Mouse (Mus musculus) hindbrain, embryonic 14.5 days (tissue): ENCODE data around the gene Nmt2. TPM values are rescaled to one million over a fixed set of nuclear protein-coding genes. Genes with fewer than 3 reads are reported as not detected.
A peak's percentile ranks its signal among the peaks of the same experiment; 100 is the strongest.

Source experiments
- ATAC-seq: fragments of 200-750 bp; cut with Nextera tagmentation; 2 replicates; pipeline ENCODE4 v1.8.0; 2017; ENCODE audit warnings: moderate number of reproducible peaks, mild to moderate bottlenecking, moderate TSS enrichment, moderate library complexity; ENCODE audit not compliant: low FRiP score
- DNase-seq: peaks from one replicate; pipeline ENCODE4 v3.0.0-alpha.2; 2015; ENCODE audit warnings: low spot score
- H3K27ac ChIP-seq: fragments of 300-500 bp; sonication (generic); 2 replicates; pipeline ENCODE4 v1.5.1; 2014; ENCODE audit warnings: mild to moderate bottlenecking, moderate library complexity
- H3K27me3 ChIP-seq: fragments of 300-500 bp; sonication (generic); 2 replicates; pipeline ENCODE4 v1.6.1; 2014; ENCODE audit warnings: mild to moderate bottlenecking, low read length, mixed read lengths; ENCODE audit not compliant: control insufficient read depth, insufficient read depth
- H3K36me3 ChIP-seq: fragments of 300-500 bp; sonication (generic); replicated peaks from 2 replicates; pipeline ENCODE4 v1.6.1; 2014; ENCODE audit not compliant: control insufficient read depth, insufficient read depth
- H3K4me1 ChIP-seq: fragments of 300-500 bp; sonication (generic); replicated peaks from 2 replicates; pipeline ENCODE4 v1.6.1; 2014; ENCODE audit warnings: antibody characterized with exemption, low read length, mixed read lengths; ENCODE audit not compliant: control insufficient read depth, insufficient read depth
- H3K4me2 ChIP-seq: fragments of 300-500 bp; sonication (generic); replicated peaks from 2 replicates; pipeline ENCODE4 v1.6.1; 2014; ENCODE audit warnings: mild to moderate bottlenecking, moderate library complexity
- H3K4me3 ChIP-seq: fragments of 300-500 bp; sonication (generic); replicated peaks from 2 replicates; pipeline ENCODE4 v1.5.1; 2014; ENCODE audit warnings: mild to moderate bottlenecking, low read length
- H3K9ac ChIP-seq: fragments of 300-500 bp; sonication (generic); 2 replicates; pipeline ENCODE4 v1.6.1; 2014
- H3K9me3 ChIP-seq: fragments of 300-500 bp; sonication (generic); 2 replicates; pipeline ENCODE4 v1.6.1; 2016; ENCODE audit warnings: low read length; ENCODE audit not compliant: control insufficient read depth
- WGBS: fragments of 180-500 bp; shearing (Covaris S2); extraction: QIAGEN DNeasy Blood & Tissue Kit; methylation state at CpG from one replicate; pipeline ENCODE4 v1.1.7; 2014; 5-methylcytosine and 5-hydroxymethylcytosine counted together
- polyA plus RNA-seq: library from polyadenylated mRNA; unstranded; fragments of >200 nt; fragmentation: Nextera tagmentation; extraction: Ambion mirVana; gene quantifications from 2 replicates; pipeline ENCODE4 v1.2.1, GENCODE M21; 2014

Nmt2 gene
- polyA plus RNA-seq, 1 experiment from 2014 or later = 103 TPM

DNA sequence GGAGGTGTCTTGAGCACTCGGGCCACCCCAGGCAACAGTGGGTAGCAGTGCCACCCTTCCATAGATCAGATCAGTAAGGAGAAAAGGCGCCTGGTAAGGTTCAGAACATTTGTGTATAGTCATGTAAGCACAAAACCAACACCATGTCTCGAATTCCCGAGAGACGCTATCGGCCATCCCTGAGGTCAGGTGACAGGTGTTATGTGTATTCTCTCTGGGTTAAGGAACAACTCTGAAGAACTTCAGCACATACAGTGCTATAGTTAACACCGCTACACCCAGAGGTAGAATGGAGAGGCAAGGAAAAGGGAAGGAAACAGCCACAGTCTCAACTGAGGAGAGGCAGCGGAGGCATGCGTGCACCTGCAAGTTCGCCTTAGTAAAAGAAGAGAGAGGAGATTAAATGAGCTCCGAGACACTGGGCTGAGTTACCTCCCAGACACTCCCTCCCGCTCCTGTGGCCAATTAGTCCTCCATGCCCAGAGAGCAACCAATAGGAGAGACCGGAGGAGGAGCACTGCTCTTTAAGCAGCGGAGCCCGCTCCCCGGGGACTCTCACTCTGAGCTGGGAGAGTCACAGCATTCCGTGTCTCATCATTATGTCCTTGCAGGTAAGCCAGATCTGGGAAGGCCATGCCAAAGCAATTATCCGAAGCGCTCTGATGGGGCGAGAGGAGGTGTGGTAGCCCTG lies 51.7 kb downstream of the Nmt2 start, which contains the start of gene Acbd7:
Acbd7 (plus strand) TSS at position 558 of the 691 bp plus-strand sequence.
- Histone ChIP-seq H3K4me2 (peak within 1 kb of the TSS; percentile 61), H3K27me3 (no peaks in the 10 kb centered on the region), H3K36me3 (no peaks in the 10 kb centered on the region), H3K4me1 (peaks cover 12% of the 10 kb centered on the region), H3K9ac (peak within 1 kb of the TSS; percentile 24), H3K27ac (no peak within 1 kb of the TSS), H3K4me3 (peak within 1 kb of the TSS; percentile 21), H3K9me3 (no peaks in the 10 kb centered on the region)
- DNase-seq (peak; percentile 66), ATAC-seq (no peak)
- 6% methylated on average over 20 of the region's 20 CpGs for WGBS

DNA sequence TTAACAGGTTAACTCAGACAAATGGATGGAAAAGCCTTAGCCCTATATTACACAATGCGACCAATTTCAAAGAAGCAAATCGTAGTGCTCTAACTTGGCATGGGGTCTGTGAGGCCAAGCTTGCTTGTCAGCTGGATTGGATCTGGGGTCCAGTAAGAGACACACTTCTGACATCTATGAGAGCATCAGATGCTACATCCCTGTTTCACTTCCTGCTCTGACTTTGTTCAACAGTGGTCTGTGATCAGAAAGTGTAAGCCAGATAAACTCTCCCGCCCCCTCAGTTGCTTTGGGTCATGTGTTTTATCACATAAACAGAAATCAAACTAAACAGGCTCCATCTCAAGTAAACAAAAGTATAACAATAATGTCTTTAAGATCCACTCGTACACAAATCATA lies 64.4 kb downstream of the Nmt2 start:
- no peak overlapping the region for H3K4me3 ChIP-seq
- no peak overlapping the region for H3K4me2 ChIP-seq
- H3K27ac ChIP-seq = no peak overlapping the region
- ATAC-seq = no peak
- no peaks in the 10 kb centered on the region for H3K9me3 ChIP-seq
- no peaks in the 10 kb centered on the region for H3K4me1 ChIP-seq
- DNase-seq = no peak
- 85% methylated on average over 4 of the region's 4 CpGs for WGBS
- no peaks in the 10 kb centered on the region for H3K36me3 ChIP-seq
- no peak overlapping the region for H3K9ac ChIP-seq
- H3K27me3 ChIP-seq = no peaks in the 10 kb centered on the region

DNA sequence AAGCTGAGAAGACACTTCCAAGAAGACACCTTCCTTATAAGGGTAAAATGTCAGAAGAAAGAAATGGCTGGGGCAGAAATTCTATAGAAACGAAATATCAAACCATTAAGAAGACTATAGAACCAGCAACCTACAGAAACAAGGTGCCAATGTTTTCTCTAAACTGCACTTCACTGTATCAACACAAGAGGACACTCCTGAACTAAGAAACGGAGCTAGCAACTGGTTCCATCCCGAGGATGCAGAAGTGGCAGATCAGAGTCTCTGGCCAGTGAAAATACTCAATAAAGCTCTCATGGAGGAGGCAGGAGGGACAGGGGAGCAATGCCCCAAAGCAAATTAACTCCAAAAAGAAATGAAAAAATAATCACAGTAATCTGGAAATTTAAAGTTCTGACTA lies 64.9 kb downstream of the Nmt2 start:
- Histone ChIP-seq H3K9ac (no peak overlapping the region), H3K4me2 (no peak overlapping the region), H3K27me3 (no peaks in the 10 kb centered on the region), H3K27ac (no peak overlapping the region), H3K36me3 (no peaks in the 10 kb centered on the region), H3K4me1 (no peaks in the 10 kb centered on the region), H3K4me3 (no peak overlapping the region), H3K9me3 (no peaks in the 10 kb centered on the region)
- DNase-seq = peak; percentile 73
- ATAC-seq = no peak
- 21% methylated on average over 3 of the region's 3 CpGs for WGBS

DNA sequence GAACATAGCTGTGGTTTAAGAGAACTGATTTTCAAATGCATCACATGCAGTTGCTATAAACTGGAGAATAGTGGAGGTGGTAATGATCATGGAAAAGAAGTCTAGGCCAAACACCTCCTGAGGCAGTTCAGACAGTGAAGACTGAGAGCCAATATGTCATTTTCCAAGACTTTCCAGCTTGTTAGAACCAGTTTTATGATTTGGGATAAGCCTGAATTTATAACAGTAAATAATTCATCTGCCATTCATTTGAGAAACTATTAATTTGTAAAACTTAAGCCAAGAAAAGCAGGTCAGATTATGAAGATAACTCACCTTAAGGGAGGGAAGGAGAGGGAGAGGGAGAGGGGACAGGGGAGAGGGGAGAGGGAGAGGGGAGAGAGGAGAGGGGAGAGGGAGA lies 69.1 kb downstream of the Nmt2 start:
- no peak for ATAC-seq
- H3K36me3 ChIP-seq = no peaks in the 10 kb centered on the region
- H3K9ac ChIP-seq = no peak overlapping the region
- no peak overlapping the region for H3K4me2 ChIP-seq
- H3K27ac ChIP-seq = no peak overlapping the region
- no peak overlapping the region for H3K4me3 ChIP-seq
- no peaks in the 10 kb centered on the region for H3K4me1 ChIP-seq
- no peaks in the 10 kb centered on the region for H3K9me3 ChIP-seq
- H3K27me3 ChIP-seq = no peaks in the 10 kb centered on the region
- DNase-seq = no peak

- no peaks in the 10 kb centered on the region for H3K36me3 ChIP-seq
- no peak for DNase-seq
- H3K27ac ChIP-seq = no peak overlapping the region
- no peak overlapping the region for H3K4me3 ChIP-seq
- WGBS = 93% methylated on average over 8 of the region's 8 CpGs
- ATAC-seq = no peak
- H3K9ac ChIP-seq = no peak overlapping the region
- H3K9me3 ChIP-seq = no peaks in the 10 kb centered on the region
- H3K4me2 ChIP-seq = no peak overlapping the region
- H3K27me3 ChIP-seq = no peaks in the 10 kb centered on the region
- no peaks in the 10 kb centered on the region for H3K4me1 ChIP-seq
Measured at GRCm38 (mm10) chr2:3355793-3356192, 71.8 kb downstream of the Nmt2 start.

DNA sequence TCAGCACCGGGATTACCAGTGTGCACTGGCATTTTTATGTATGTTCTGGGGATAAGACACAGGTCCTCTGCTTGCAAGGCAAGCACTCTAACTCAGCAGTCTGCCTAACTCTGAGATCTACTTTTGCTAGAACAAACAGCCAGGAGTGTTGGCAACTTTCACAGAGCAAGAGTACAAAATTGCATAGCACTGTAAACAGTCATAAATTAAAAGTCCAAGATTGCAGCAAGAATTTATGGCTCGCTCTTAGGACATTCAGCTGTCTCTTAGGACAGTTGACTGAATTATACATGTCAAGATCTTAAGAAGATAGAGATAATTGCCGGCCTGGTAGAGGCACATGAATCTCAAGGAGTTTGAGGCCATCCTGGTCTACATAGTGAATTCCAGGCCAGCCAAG lies 72.3 kb downstream of the Nmt2 start:
- no peak overlapping the region for H3K9ac ChIP-seq
- 77% methylated on average over 3 of the region's 3 CpGs for WGBS
- H3K27me3 ChIP-seq = no peaks in the 10 kb centered on the region
- H3K4me2 ChIP-seq = no peak overlapping the region
- no peak overlapping the region for H3K4me3 ChIP-seq
- H3K36me3 ChIP-seq = no peaks in the 10 kb centered on the region
- no peaks in the 10 kb centered on the region for H3K9me3 ChIP-seq
- no peaks in the 10 kb centered on the region for H3K4me1 ChIP-seq
- no peak overlapping the region for H3K27ac ChIP-seq
- ATAC-seq (no peak), DNase-seq (no peak)

DNA sequence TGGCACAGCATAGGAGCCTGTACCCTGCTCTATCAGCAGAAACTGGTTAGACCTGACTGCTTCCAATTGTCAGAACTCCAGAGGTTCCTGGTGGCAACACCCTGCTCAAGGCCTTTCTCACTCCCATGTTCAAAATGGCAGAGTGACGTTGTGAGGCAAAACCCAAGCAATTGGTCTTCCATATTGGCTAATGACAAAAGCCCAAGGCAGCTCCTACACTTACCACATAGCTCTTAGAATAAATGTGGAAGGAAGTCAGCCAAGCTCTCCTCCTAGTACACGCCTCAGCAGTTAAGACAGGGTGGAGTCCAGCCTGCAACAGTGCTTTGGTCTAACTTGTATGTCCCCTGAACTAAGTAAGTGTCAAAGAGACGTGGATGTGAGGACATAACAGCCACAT lies 73.9 kb downstream of the Nmt2 start:
- no peak overlapping the region for H3K9ac ChIP-seq
- no peaks in the 10 kb centered on the region for H3K9me3 ChIP-seq
- H3K27ac ChIP-seq = no peak overlapping the region
- no peak for DNase-seq
- no peaks in the 10 kb centered on the region for H3K4me1 ChIP-seq
- H3K4me3 ChIP-seq = no peak overlapping the region
- no peak overlapping the region for H3K4me2 ChIP-seq
- 78% methylated on average over 3 of the region's 3 CpGs for WGBS
- no peaks in the 10 kb centered on the region for H3K27me3 ChIP-seq
- H3K36me3 ChIP-seq = no peaks in the 10 kb centered on the region
- ATAC-seq = no peak

DNA sequence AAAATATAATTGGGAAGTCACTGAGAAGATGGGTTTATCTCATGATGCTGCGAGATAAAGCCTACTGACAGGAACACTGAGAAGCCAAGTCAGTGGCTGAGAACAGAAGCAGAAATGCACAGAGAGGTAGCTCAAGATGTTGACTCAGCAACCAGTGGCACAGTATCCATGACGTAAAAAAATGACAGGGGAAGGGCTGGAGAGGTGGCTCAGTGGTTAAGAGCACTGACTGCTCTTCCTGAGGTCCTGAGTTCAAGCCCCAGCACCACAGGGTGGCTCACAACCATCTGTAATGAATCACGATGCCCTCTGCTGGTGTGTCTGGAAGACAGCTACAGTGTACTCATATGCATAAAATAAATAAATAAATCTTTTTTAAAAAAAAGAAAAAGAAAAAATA lies 77.1 kb downstream of the Nmt2 start:
- Histone ChIP-seq H3K27me3 (no peaks in the 10 kb centered on the region), H3K4me3 (no peak overlapping the region), H3K27ac (no peak overlapping the region), H3K36me3 (no peaks in the 10 kb centered on the region), H3K9me3 (no peaks in the 10 kb centered on the region), H3K4me1 (no peaks in the 10 kb centered on the region), H3K9ac (no peak overlapping the region), H3K4me2 (no peak overlapping the region)
- no peak for DNase-seq
- WGBS = 77% methylated on average over 3 of the region's 3 CpGs
- no peak for ATAC-seq

GRCm38 (mm10) chr2:3365127-3365526 lies 81.1 kb downstream of the Nmt2 start:
- Histone ChIP-seq H3K9me3 (no peaks in the 10 kb centered on the region), H3K36me3 (no peaks in the 10 kb centered on the region), H3K27ac (no peak overlapping the region), H3K4me3 (no peak overlapping the region), H3K4me2 (no peak overlapping the region), H3K9ac (no peak overlapping the region), H3K27me3 (no peaks in the 10 kb centered on the region), H3K4me1 (no peaks in the 10 kb centered on the region)
- no peak for ATAC-seq
- DNase-seq = no peak
- WGBS = 64% methylated on average over 4 of the region's 4 CpGs
